Mouse (Mus musculus) kidney, adult 10 weeks (tissue): Measurements from ENCODE around the gene Zfp300. TPM values are rescaled to one million over a fixed set of nuclear protein-coding genes. Genes with fewer than 3 reads are reported as not detected.

Experiments used
- polyA plus RNA-seq: library from polyadenylated mRNA; stranded (reverse); fragments of 350-450 nt; fragmentation: Illumina TruSeq; extraction: RNeasy Lipid Tissue Mini Kit (QIAGEN cat#74804); gene quantifications from one replicate; pipeline ENCODE4 v1.2.3, GENCODE M21; 2014; ENCODE audit warnings: low read depth, low replicate concordance

Gene Zfp300
- 2.0 TPM for polyA plus RNA-seq

DNA sequence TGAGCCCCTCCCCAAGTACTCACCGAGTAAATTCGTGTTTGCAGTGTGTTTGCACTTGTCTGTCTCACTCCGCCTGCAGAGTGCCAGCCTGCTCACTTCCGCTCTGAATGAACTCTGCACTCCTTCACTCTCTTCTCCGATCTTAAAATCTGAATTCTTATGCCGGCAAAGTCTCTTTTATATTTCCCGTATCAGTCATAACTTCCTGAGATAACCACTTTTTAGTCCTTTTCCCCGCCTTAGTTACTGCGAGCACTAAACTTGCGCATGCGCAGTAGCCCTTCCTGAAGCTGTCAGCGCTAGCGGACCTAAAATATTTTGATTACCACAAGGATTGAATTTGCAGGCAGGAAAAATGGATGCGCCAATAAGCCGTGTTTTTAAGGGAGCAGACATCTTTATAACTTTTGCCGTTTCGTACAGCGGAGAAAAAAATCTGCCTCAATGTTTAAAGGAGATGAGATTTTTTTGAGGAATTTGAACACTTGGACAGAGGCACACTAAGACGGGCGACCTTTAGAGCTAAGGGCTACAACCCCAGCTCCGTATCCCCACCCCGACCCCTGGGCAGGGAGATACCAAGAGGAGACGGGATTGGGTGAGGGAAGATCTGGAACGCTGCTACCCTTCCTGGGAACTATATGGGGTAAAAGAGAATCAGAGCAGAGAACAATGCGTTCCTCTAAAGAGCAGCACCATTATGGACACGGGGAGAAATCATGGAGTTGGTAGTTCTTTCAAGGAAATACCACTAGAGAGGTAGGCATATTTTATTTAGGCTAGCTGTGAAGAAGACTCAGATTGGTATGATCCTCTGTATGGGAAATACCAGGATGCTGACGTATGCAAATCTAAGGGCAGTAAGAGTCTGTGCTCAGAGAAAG, at the start of gene Zfp300:
Gene Zfp300, minus strand, starts transcription at position 545 of the 884 bp plus-strand sequence.

DNA sequence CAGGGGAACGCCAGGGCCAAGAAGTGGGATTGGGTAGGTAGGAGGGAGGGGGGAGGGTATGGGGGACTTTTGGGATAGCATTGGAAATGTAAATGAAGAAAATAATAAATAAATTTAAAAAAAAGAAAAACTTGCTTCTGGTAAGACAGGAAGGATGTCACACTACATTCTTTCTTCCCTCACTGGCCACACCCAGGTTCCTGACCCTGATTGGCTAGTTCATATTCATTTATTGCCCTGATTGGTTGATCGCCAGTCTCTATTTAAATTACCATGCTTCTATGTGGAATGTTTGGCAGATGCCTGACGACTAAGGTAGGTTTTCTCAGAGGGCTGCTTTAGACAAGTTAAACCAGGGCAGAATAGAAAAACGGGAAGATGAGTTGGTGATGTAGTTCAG, 26.2 kb upstream of the Zfp300 start, which contains the start of gene Ssxa1:
Gene Ssxa1, plus strand, starts transcription at position 301 of the 400 bp plus-strand sequence.

DNA sequence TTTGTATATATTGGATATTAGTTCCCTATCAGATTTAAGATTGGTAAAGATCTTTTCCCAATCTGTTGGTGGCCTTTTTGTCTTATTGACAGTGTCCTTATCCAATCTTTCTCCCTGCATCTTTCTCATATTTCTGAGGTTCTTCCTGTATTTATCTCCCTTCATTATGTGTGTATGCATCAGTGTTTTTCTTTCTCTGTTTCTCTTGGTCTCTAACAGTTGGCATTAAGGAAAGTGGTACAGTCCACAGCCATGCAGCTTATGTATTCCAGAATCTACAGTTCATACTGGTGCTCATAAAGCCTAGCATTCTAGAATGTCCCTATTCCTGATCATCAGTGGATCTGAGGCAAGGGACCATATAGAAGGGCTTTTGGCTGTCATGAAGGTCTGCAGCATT, 21.2 kb downstream of the Zfp300 start, which contains the start of gene Spaca5:
Gene Spaca5, plus strand, starts transcription at position 301 of the 400 bp plus-strand sequence.

DNA sequence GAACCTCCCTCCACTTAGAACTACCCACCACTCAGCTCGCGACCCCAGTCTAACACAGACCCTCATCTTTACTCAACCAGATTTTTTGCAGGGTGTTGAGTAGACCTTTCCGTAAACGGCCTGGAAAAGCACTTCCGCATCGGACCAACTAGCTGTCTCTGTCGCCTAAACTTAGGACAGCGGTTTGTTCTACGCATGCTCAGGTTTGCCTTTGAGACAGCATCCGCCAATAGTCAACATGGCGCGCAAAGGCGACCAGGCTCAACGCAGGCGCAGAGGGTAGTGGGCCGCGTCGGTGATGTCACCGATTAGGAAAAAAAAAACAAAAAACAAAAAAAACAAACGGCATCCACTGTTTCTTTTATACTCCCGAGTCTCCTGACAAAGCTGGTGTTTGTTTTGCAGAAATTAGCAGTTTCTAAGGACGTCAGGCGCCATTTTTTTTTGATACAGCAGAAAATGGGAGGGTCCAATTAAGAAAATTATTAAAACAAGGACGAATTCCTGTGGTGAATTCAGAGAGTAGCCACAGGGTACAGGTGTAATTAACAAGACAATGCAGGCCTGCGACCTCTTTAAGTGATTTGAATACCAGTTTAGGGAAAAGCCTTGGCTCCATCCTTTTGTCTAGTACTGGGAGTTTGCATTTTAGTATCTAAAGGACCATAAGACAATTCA, 27.3 kb downstream of the Zfp300 start, which contains the start of gene Zfp182:
Gene Zfp182, minus strand, starts transcription at position 451 of the 678 bp plus-strand sequence.

Other genes with a start within 250 kb of the Zfp300 start
- gene Timp1, start 219.4 kb downstream of the Zfp300 start, polyA plus RNA-seq, result not detected
- 0.16 TPM for gene Syn1, start 168.5 kb downstream of the Zfp300 start, polyA plus RNA-seq
- not detected for gene Cfp, start 158.0 kb downstream of the Zfp300 start, polyA plus RNA-seq
- gene Elk1, start 138.9 kb downstream of the Zfp300 start, polyA plus RNA-seq, result 5.1 TPM
- 46.9 TPM for gene Uxt, start 127.5 kb downstream of the Zfp300 start, polyA plus RNA-seq
- 19.3 TPM for gene Zfp182, start 27.2 kb downstream of the Zfp300 start, polyA plus RNA-seq
- not detected for gene Spaca5, start 21.1 kb downstream of the Zfp300 start, polyA plus RNA-seq
- not detected for gene Ssxa1, start 26.3 kb upstream of the Zfp300 start, polyA plus RNA-seq
- not detected for gene Gm21876, start 86.1 kb upstream of the Zfp300 start, polyA plus RNA-seq